8 mouse cellular contexts compared by ENCODE assay signal in genomic region chr12:32060247-32061089, GRCm38 (mm10). TPM values are rescaled to one million over a fixed set of nuclear protein-coding genes. Genes with fewer than 3 reads are reported as not detected.
DNase-seq lines count a peak whose midpoint lies in the region; ATAC-seq and TF ChIP-seq lines count a peak whose summit lies in the region.

No protein-coding gene starts in this region.

- H3K36me3 ChIP-seq in lung, embryonic 16.5 days (ENCODE audit: control insufficient read depth, insufficient read depth, low read length) = no peaks in the 10 kb centered on the region
- no peaks in the 10 kb centered on the region for H3K36me3 ChIP-seq in embryonic facial prominence, embryonic 11.5 days (replicated peaks; ENCODE audit: control insufficient read depth, insufficient read depth, low read depth, low read length)
- H3K36me3 ChIP-seq in liver, postnatal 0 days (replicated peaks; ENCODE audit: insufficient read depth, low read length) = no peaks in the 10 kb centered on the region; the same call in 1 of the 2 replicates
- H3K36me3 ChIP-seq in small intestine, adult 2 months (ENCODE audit: control insufficient read depth, insufficient read depth, low read length) = no peaks in the 10 kb centered on the region

- no peaks in the 10 kb centered on the region for H3K27me3 ChIP-seq in lung, embryonic 16.5 days (ENCODE audit: control insufficient read depth, insufficient read depth, low read depth, low read length)
- no peaks in the 10 kb centered on the region for H3K27me3 ChIP-seq in embryonic facial prominence, embryonic 11.5 days (ENCODE audit: control insufficient read depth, insufficient read depth, low read length)
- H3K27me3 ChIP-seq in liver, postnatal 0 days (ENCODE audit: insufficient read depth, low read length) = 0 out of 2 replicates have a peak, but pooled peaks cover 4% of the 10 kb centered on the region
- peaks cover 9% of the 10 kb centered on the region for H3K27me3 ChIP-seq in small intestine, adult 2 months (ENCODE audit: control insufficient read depth, insufficient read depth, low read length)

- DNase-seq in adrenal gland, postnatal 25 days = peak; percentile 12
- no peak for DNase-seq in adrenal gland, postnatal 14 days
- no peak for DNase-seq in lung, adult 18-20 months
- DNase-seq in embryonic facial prominence, embryonic 11.5 days (ENCODE audit: low spot score) = no peak
- no peak for DNase-seq in liver, postnatal 0 days

- TF ChIP-seq EP300 in liver, postnatal 0 days (IDR thresholded peaks at IDR 0.05; ENCODE audit: low read depth) = no peak

- peak overlapping the region; percentile 85 for H3K4me3 ChIP-seq in lung, embryonic 16.5 days (ENCODE audit: low read length)
- peak overlapping the region; percentile 79 for H3K4me3 ChIP-seq in embryonic facial prominence, embryonic 11.5 days (ENCODE audit: low read depth, low read length)
- peak overlapping the region; percentile 76 for H3K4me3 ChIP-seq in liver, postnatal 0 days (ENCODE audit: low read depth, low read length)
- peak overlapping the region; percentile 69 for H3K4me3 ChIP-seq in small intestine, adult 2 months (ENCODE audit: low read depth, low read length)

- peaks cover 7% of the 10 kb centered on the region; the same call in 1 of the 2 replicates for H3K4me1 ChIP-seq in lung, embryonic 16.5 days (replicated peaks; ENCODE audit: control insufficient read depth, insufficient read depth, low read length)
- no peaks in the 10 kb centered on the region for H3K4me1 ChIP-seq in embryonic facial prominence, embryonic 11.5 days (ENCODE audit: control insufficient read depth, insufficient read depth, low read length)
- peaks cover 23% of the 10 kb centered on the region for H3K4me1 ChIP-seq in liver, postnatal 0 days (ENCODE audit: insufficient read depth)
- peaks cover 3% of the 10 kb centered on the region for H3K4me1 ChIP-seq in small intestine, adult 2 months (ENCODE audit: control insufficient read depth, insufficient read depth, insufficient read length, low read length)

- ATAC-seq in lung, embryonic 16.5 days (ENCODE audit: low read depth) = peak; percentile 74
- ATAC-seq in embryonic facial prominence, embryonic 11.5 days (replicated peaks; ENCODE audit: insufficient number of reproducible peaks, low FRiP score, low TSS enrichment, low read depth) = peak; percentile 58
- ATAC-seq in hematopoietic stem cell, adult 5-6 weeks (replicated peaks in 1 of 2; ENCODE audit: insufficient read depth in 1 of 2, low FRiP score in 2 of 2, low TSS enrichment in 1 of 2, low read depth in 1 of 2, poor library complexity in 2 of 2, severe bottlenecking in 2 of 2) = peak; percentile 39 to 44
- peak; percentile 61 for ATAC-seq in liver, postnatal 0 days

- TF ChIP-seq POLR2A in small intestine, adult 2 months (IDR thresholded peaks at IDR 0.05; ENCODE audit: low read depth, low read length) = no peak

- peak overlapping the region; percentile 99 for H3K4me2 ChIP-seq in lung, embryonic 16.5 days (ENCODE audit: low read depth, low read length)
- peak overlapping the region; percentile 86 for H3K4me2 ChIP-seq in embryonic facial prominence, embryonic 11.5 days (ENCODE audit: low read depth, low read length)
- peak overlapping the region; percentile 80 for H3K4me2 ChIP-seq in liver, postnatal 0 days (ENCODE audit: low read depth, low read length)

- H3K9me3 ChIP-seq in lung, embryonic 16.5 days (ENCODE audit: control insufficient read depth, low read length) = no peaks in the 10 kb centered on the region
- no peaks in the 10 kb centered on the region for H3K9me3 ChIP-seq in embryonic facial prominence, embryonic 11.5 days (replicated peaks; ENCODE audit: control insufficient read depth, low read length)
- no peaks in the 10 kb centered on the region for H3K9me3 ChIP-seq in liver, postnatal 0 days (ENCODE audit: low read length)

- WGBS in lung, embryonic 16.5 days = under 1% methylated on average over 64 of the region's 66 CpGs
- under 1% methylated on average over 31 of the region's 66 CpGs for WGBS in embryonic facial prominence, embryonic 11.5 days
- under 1% methylated on average over 56 of the region's 66 CpGs for WGBS in liver, postnatal 0 days (ENCODE audit: insufficient replicate concordance)
- 2% methylated on average over 61 of the region's 66 CpGs for WGBS in small intestine, adult 2 months

- H3K9ac ChIP-seq in lung, embryonic 16.5 days (ENCODE audit: low read length) = peak overlapping the region; percentile 88
- peak overlapping the region; percentile 85 for H3K9ac ChIP-seq in embryonic facial prominence, embryonic 11.5 days (replicated peaks; ENCODE audit: low read length)
- H3K9ac ChIP-seq in liver, postnatal 0 days (replicated peaks) = peak overlapping the region; percentile 84

- TF ChIP-seq CTCF in liver, postnatal 0 days (IDR thresholded peaks at IDR 0.05; ENCODE audit: low read depth) = 0 out of 2 replicates have a peak, but pooled peaks have one; percentile 8
- TF ChIP-seq CTCF in small intestine, adult 2 months (IDR thresholded peaks at IDR 0.05; ENCODE audit: extremely low read depth, insufficient read length, insufficient replicate concordance, low read depth, low read length) = no peak

- H3K27ac ChIP-seq in lung, embryonic 16.5 days (ENCODE audit: low read length) = peak overlapping the region; percentile 89
- peak overlapping the region; percentile 96 for H3K27ac ChIP-seq in embryonic facial prominence, embryonic 11.5 days (replicated peaks; ENCODE audit: low read depth, low read length)
- H3K27ac ChIP-seq in liver, postnatal 0 days (ENCODE audit: low read depth) = peak overlapping the region; percentile 88
- H3K27ac ChIP-seq in small intestine, adult 2 months (ENCODE audit: insufficient read depth, low read depth, low read length) = no peak overlapping the region

RNA-seq across cellular contexts. Expression of gene Prkar2b, which starts 0.6 kb away (rescaled TPM):
- 295 and 386 TPM in 2 replicates for total RNA-seq in adrenal gland, postnatal 25 days (2021)
- 530 and 583 TPM in 2 replicates for total RNA-seq in adrenal gland, postnatal 14 days (2021)
- 18.2 and 18.3 TPM in 2 replicates for polyA plus RNA-seq in lung, embryonic 16.5 days (2015; fragmentation: Nextera tagmentation; extraction: Ambion mirVana)
- polyA plus RNA-seq in embryonic facial prominence, embryonic 11.5 days (2014; fragmentation: Nextera tagmentation; extraction: Ambion mirVana) = 59.4 and 65.4 TPM in 2 replicates
- 68.3 and 87.5 TPM in 2 replicates for total RNA-seq in hematopoietic stem cell, adult 5-6 weeks (2017)
- 34.0 and 34.6 TPM in 2 replicates for polyA plus RNA-seq in liver, postnatal 0 days (2015; fragmentation: Nextera tagmentation; extraction: Ambion mirVana)
- 1.4 and 2.2 TPM in 2 replicates for polyA plus RNA-seq in small intestine, adult 2 months (2012; rRNA removed)
